Mouse (Mus musculus) midbrain, postnatal 0 days (tissue): Measurements from ENCODE around the gene Gm17324. TPM values are rescaled to one million over a fixed set of nuclear protein-coding genes. Genes with fewer than 3 reads are reported as not detected.
"Not testable (repeated sequence)": the region's sequence is repeated elsewhere in the genome, so short reads cannot be mapped to it uniquely, and the experiment has no call there.

Source experiments
- ATAC-seq: fragments of 200-750 bp; cut with Nextera tagmentation; 2 replicates; pipeline ENCODE4 v1.8.0; 2017; ENCODE audit warnings: moderate number of reproducible peaks, mild to moderate bottlenecking, moderate TSS enrichment, moderate library complexity; ENCODE audit not compliant: low FRiP score
- DNase-seq: peaks from one replicate; pipeline ENCODE4 v3.0.0-alpha.2; 2015; ENCODE audit warnings: low spot score
- H3K27ac ChIP-seq: fragments of 300-500 bp; sonication (generic); 2 replicates; pipeline ENCODE4 v1.5.1; 2014; ENCODE audit warnings: low read depth, mild to moderate bottlenecking, low read length, mixed read lengths
- H3K27me3 ChIP-seq: fragments of 300-500 bp; sonication (generic); 2 replicates; pipeline ENCODE4 v1.6.1; 2014; ENCODE audit warnings: low read length, control low read depth, mixed read lengths; ENCODE audit not compliant: insufficient read depth
- H3K36me3 ChIP-seq: fragments of 300-500 bp; sonication (generic); 2 replicates; pipeline ENCODE4 v1.6.1; 2014; ENCODE audit warnings: low read length, control low read depth, mixed read lengths; ENCODE audit not compliant: insufficient read depth
- H3K4me1 ChIP-seq: fragments of 300-500 bp; sonication (generic); 2 replicates; pipeline ENCODE4 v1.6.1; 2014; ENCODE audit warnings: mild to moderate bottlenecking, control low read depth, antibody characterized with exemption, low read length, mixed read lengths; ENCODE audit not compliant: insufficient read depth
- H3K4me2 ChIP-seq: fragments of 300-500 bp; sonication (generic); 2 replicates; pipeline ENCODE4 v1.6.1; 2014; ENCODE audit warnings: low read depth, mild to moderate bottlenecking, low read length, mixed read lengths; ENCODE audit not compliant: poor library complexity, severe bottlenecking
- H3K4me3 ChIP-seq: fragments of 300-500 bp; sonication (generic); 2 replicates; pipeline ENCODE4 v1.5.1; 2014; ENCODE audit warnings: low read depth, mild to moderate bottlenecking, low read length, moderate library complexity
- H3K9ac ChIP-seq: fragments of 300-500 bp; sonication (generic); replicated peaks from 2 replicates; pipeline ENCODE4 v1.6.1; 2014; ENCODE audit warnings: mild to moderate bottlenecking, low read length, moderate library complexity, mixed read lengths; ENCODE audit not compliant: poor library complexity, severe bottlenecking
- H3K9me3 ChIP-seq: fragments of 300-500 bp; sonication (generic); 2 replicates; pipeline ENCODE4 v1.6.1; 2016; ENCODE audit warnings: low read length, control low read depth
- CTCF ChIP-seq: IDR thresholded peaks from 2 replicates; pipeline ENCODE4 v1.5.1; 2016; ENCODE audit warnings: antibody characterized with exemption, mild to moderate bottlenecking
- WGBS: fragments of 180-500 bp; shearing (Covaris S2); extraction: QIAGEN DNeasy Blood & Tissue Kit; methylation state at CpG from one replicate; pipeline ENCODE4 v1.1.7; 2014; 5-methylcytosine and 5-hydroxymethylcytosine counted together
- polyA plus RNA-seq: library from polyadenylated mRNA; unstranded; fragments of >200 nt; fragmentation: Nextera tagmentation; extraction: Ambion mirVana; gene quantifications from 2 replicates; pipeline ENCODE4 v1.2.1, GENCODE M21; 2015
- total RNA-seq: library from RNA; depleted of rRNA; stranded (reverse); fragments of >200 nt; gene quantifications from 2 replicates; pipeline ENCODE4 v1.2.3, GENCODE M21; 2014; rRNA removed

Gm17324 gene
- 0.47 and 5.4 TPM in 2 replicates for total RNA-seq
- 3.7 and 4.1 TPM in 2 replicates for polyA plus RNA-seq

DNA sequence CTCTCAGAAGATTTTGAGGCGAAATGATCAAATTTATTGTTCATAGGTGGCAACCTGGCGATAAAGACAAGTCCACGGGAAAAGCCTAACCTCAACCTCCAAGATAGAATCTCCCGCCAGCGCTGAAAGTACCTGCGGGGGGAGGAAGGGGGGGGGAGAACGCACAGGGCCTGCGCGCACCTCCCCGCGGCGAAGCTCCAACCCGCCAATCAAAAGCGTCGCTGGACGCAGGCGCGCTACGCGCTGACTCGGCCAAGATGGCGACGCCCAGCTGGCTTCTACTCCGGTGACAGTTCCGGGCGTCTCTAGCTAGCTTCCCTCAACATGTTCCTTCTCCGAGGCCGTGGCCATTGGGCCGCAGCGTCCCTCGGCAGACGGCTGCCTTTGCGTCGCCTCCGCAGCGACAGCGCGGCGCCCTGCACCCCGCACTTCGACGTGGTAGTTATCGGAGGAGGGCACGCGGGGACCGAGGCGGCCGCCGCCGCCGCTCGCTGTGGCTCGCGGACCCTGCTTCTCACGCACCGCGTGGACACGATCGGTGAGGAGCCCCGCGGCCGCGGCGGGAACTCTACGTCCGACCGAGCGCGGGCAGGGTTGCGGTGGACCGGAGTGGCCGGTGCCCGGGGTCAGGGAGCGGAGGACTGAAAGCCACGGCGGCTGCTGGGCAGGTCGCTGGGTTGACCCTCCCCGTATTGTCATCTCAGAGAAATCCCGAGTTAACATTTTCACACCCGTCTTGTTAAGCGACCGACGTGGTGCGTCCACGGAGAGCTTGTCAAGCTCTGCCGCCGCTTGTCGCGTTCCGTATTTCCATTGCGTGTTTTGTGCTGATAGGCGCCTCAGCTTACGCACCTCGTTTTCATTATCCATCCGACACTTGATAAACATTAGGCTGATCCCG is at the start of gene Gm17324, which contains the start of gene Mto1:
Gm17324 (minus strand) TSS at position 814 of the 901 bp plus-strand sequence.
Mto1 (plus strand) TSS at position 236 of the 901 bp plus-strand sequence.
- DNase-seq: peak; percentile 95
- Histone ChIP-seq H3K9ac (peak within 1 kb of the TSS; percentile 87), H3K9me3 (no peaks in the 10 kb centered on the region), H3K4me3 (peak within 1 kb of the TSS; percentile 93), H3K27me3 (peaks cover 27% of the 10 kb centered on the region), H3K27ac (peak within 1 kb of the TSS; percentile 95), H3K4me1 (peaks cover 6% of the 10 kb centered on the region; the same call in 1 of the 2 replicates), H3K36me3 (peaks cover 9% of the 10 kb centered on the region), H3K4me2 (peak within 1 kb of the TSS; percentile 66)
- TF ChIP-seq CTCF: 0 out of 2 replicates have a peak, but pooled peaks have one; percentile 12
- under 1% methylated on average over 95 of the region's 96 CpGs for WGBS
- ATAC-seq: peak; percentile 94

DNA sequence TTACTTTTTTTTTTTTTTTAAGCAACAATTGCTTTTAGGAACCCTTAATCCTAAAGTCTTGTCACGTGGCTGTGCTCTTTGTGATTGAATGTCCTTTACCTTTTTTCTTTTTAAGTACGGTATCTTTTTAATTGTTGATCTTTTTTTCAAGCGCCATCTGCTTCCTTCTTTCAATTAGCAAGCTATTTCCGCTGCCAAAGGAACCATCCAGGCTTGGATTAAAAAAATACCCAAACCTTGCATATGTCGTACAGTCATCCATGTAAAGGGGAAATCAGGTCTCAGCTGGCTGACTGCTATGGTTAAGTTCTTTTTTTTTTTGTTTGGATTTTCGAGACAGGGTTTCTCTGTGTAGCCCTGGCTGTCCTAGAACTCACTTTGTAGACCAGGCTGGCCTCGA is 44.6 kb upstream of the Gm17324 start:
- Histone ChIP-seq H3K4me1 (no peaks in the 10 kb centered on the region), H3K4me2 (no peak overlapping the region), H3K27me3 (no peaks in the 10 kb centered on the region), H3K27ac (no peak overlapping the region), H3K9me3 (no peaks in the 10 kb centered on the region), H3K36me3 (no peaks in the 10 kb centered on the region), H3K4me3 (no peak overlapping the region), H3K9ac (no peak overlapping the region)
- TF ChIP-seq CTCF: no peak
- no peak for ATAC-seq
- WGBS: 83% methylated on average over 7 of the region's 7 CpGs
- no peak for DNase-seq

DNA sequence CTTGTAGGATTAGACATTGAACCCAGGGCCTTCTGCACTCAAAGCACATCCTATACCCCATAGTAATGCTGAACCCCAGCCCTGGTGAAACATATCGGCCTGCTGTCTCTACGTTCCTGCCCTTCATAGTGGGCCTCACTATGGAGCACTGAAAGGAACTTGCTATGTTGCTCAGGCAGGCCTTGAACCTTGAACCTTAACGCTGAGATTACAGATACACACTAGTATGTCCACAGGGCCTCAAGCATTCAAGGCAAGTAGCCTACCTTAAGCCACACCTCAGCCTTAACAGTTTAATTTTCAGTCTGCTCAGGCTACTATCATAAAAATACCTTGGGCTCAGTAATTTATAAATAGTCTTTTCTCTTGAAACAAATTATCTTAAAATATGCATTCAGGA is 43.7 kb upstream of the Gm17324 start:
- WGBS: 94% methylated on average over 3 of the region's 3 CpGs
- Histone ChIP-seq H3K9me3 (no peaks in the 10 kb centered on the region), H3K9ac (no peak overlapping the region), H3K4me3 (no peak overlapping the region), H3K27me3 (no peaks in the 10 kb centered on the region), H3K4me1 (no peaks in the 10 kb centered on the region), H3K27ac (no peak overlapping the region), H3K4me2 (no peak overlapping the region), H3K36me3 (no peaks in the 10 kb centered on the region)
- DNase-seq: no peak
- TF ChIP-seq CTCF: no peak
- ATAC-seq: no peak

DNA sequence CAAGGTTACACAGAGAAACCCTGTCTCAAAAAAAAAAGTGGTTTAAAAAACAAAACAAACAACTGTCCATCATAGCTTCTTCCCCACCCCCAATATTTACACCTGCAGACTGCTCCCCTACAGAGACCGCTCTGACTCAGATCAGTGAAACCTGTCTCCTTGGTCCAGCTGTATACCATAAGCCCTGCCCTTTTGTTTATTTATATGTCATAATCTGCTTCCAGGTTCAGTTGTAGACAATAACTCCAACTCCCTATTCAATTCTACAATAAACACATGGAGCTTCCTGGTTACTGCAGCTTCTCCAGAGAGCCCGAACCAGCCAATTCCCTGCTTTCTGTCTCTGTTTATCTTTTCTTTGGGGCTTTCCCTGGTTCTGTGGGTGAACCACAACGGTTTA is 42.6 kb upstream of the Gm17324 start:
- TF ChIP-seq CTCF: no peak
- no peak for ATAC-seq
- H3K27ac ChIP-seq: no peak overlapping the region
- H3K4me1 ChIP-seq: no peaks in the 10 kb centered on the region
- no peaks in the 10 kb centered on the region for H3K36me3 ChIP-seq
- DNase-seq: no peak
- WGBS: 86% methylated on average over 3 of the region's 3 CpGs
- H3K9ac ChIP-seq: no peak overlapping the region
- no peak overlapping the region for H3K4me3 ChIP-seq
- no peaks in the 10 kb centered on the region for H3K9me3 ChIP-seq
- no peak overlapping the region for H3K4me2 ChIP-seq
- no peaks in the 10 kb centered on the region for H3K27me3 ChIP-seq

DNA sequence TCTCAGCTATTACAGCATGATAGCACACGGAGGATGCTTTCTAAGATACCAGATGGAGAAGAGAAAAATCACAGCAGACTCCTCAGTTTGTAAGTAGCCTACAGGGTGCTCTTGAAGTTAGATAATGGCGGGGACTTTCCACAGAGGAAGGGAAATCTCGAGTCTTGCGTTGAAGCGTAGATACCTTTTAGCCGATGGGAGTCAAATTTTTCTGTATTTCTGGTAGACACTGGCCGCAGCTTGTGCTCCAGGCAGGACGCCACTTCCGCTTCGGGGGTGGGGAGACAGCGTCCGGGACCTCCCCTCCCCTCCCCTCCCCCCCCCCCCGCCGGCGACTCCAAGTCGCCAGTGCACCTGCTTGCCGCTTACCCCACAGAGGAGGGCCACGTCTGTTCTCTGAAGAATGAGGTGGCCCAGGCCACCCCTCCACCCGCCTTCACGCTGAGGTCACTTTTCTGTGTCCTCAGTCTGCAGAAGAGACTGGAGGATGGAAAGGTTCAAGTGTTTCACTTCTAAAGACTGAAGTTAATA is 40.4 kb upstream of the Gm17324 start, which contains the start of gene Eef1a1:
Eef1a1 (minus strand) TSS at position 262 of the 531 bp plus-strand sequence.
- Histone ChIP-seq H3K27me3 (no peaks in the 10 kb centered on the region), H3K36me3 (no peaks in the 10 kb centered on the region), H3K9me3 (no peaks in the 10 kb centered on the region), H3K4me2 (peak within 1 kb of the TSS; percentile 72), H3K9ac (peak within 1 kb of the TSS; percentile 67), H3K4me3 (peak within 1 kb of the TSS; percentile 40), H3K4me1 (no peaks in the 10 kb centered on the region), H3K27ac (0 out of 2 replicates have a peak within 1 kb of the TSS, but pooled peaks have one; percentile 19)
- peak; percentile 32 for DNase-seq
- peak; percentile 53; the same call in 1 of the 2 replicates for ATAC-seq
- WGBS: under 1% methylated on average over 16 of the region's 20 CpGs
- no peak for TF ChIP-seq CTCF

DNA sequence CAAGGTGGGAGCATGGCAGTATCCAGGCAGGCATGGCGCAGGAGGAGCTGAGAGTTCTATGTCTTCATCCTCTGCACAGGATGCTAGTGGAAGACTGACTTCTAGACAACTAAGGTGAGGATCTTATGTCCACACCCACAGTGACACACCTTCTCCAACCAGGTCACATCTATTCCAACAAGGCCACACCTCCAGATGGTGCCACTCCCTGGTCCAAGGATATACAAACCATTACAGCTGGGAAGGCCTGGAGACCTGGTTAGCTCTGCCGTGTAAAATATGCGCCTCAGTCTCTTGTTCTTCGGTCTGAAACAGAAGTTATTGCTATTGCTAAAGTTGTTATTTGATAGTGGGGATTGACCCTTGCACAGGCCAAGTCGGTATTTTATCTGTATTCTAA is 39.4 kb upstream of the Gm17324 start:
- 92% methylated on average over 5 of the region's 5 CpGs for WGBS

More for the DNA sequence above, 39.4 kb upstream of the Gm17324 start:
- H3K4me3 ChIP-seq, H3K27ac ChIP-seq, H3K4me2 ChIP-seq, H3K27me3 ChIP-seq, H3K4me1 ChIP-seq, H3K36me3 ChIP-seq, DNase-seq, ATAC-seq, H3K9ac ChIP-seq, H3K9me3 ChIP-seq: not testable (repeated sequence)
